Mouse (Mus musculus) bone marrow macrophage, adult 2 months (primary cell): ENCODE data around the gene Smbd1.

Experiments used
- CTCF ChIP-seq: IDR thresholded peaks from 2 replicates; pipeline ENCODE4 v1.5.1; 2012; ENCODE audit warnings: low read depth, mild to moderate bottlenecking, low read length, moderate library complexity
- POLR2A ChIP-seq: IDR thresholded peaks from 2 replicates; pipeline ENCODE4 v1.6.1; 2012; ENCODE audit warnings: mild to moderate bottlenecking, low read depth, low read length, borderline replicate concordance

DNA sequence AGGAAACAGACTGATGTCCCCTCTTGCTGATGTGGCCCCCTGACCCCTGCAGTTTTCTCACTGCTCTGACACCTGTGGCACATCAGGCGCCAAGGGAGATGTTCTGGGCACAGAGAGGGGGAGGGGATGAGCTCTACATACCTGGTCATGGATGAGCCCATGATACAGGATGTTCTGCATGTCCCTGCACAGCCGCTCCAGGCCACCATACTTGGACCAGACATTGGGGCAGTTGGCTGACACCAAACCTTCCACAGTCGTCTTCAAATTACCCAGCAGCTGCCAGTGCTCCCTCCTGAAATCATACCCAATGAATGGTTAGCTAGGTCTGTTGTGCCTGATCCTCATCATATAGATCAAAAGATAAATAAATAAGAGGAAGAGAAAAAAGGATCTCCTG, 46.5 kb upstream of the Smbd1 start:
- TF ChIP-seq POLR2A (no peak), CTCF (no peak)
